Mouse (Mus musculus) hindbrain, embryonic 13.5 days (tissue): ENCODE results near the gene Slc25a31. TPM values are rescaled to one million over a fixed set of nuclear protein-coding genes. Genes with fewer than 3 reads are reported as not detected.

Experiments
- ATAC-seq: fragments of 200-750 bp; cut with Nextera tagmentation; 2 replicates; pipeline ENCODE4 v1.8.0; 2017; ENCODE audit warnings: moderate TSS enrichment; ENCODE audit not compliant: low FRiP score
- H3K27ac ChIP-seq: fragments of 300-500 bp; sonication (generic); 2 replicates; pipeline ENCODE4 v1.5.1; 2015; ENCODE audit warnings: inconsistent platforms, mild to moderate bottlenecking, moderate library complexity
- H3K27me3 ChIP-seq: fragments of 300-500 bp; sonication (generic); 2 replicates; pipeline ENCODE4 v1.6.1; 2015; ENCODE audit warnings: mild to moderate bottlenecking, inconsistent platforms
- H3K36me3 ChIP-seq: fragments of 300-500 bp; sonication (generic); 2 replicates; pipeline ENCODE4 v1.6.1; 2015; ENCODE audit warnings: mild to moderate bottlenecking, inconsistent platforms
- H3K4me1 ChIP-seq: fragments of 300-500 bp; sonication (generic); replicated peaks from 2 replicates; pipeline ENCODE4 v1.6.1; 2015; ENCODE audit warnings: inconsistent platforms
- H3K4me2 ChIP-seq: fragments of 300-500 bp; sonication (generic); 2 replicates; pipeline ENCODE4 v1.6.1; 2015; ENCODE audit warnings: inconsistent platforms, mild to moderate bottlenecking, moderate library complexity
- H3K4me3 ChIP-seq: fragments of 300-500 bp; sonication (generic); 2 replicates; pipeline ENCODE4 v1.5.1; 2015; ENCODE audit warnings: mild to moderate bottlenecking, inconsistent platforms
- H3K9ac ChIP-seq: fragments of 300-500 bp; sonication (generic); 2 replicates; pipeline ENCODE4 v1.6.1; 2015; ENCODE audit warnings: mild to moderate bottlenecking, inconsistent platforms
- H3K9me3 ChIP-seq: fragments of 300-500 bp; sonication (generic); 2 replicates; pipeline ENCODE4 v1.6.1; 2016; ENCODE audit warnings: inconsistent platforms
- WGBS: fragments of 180-500 bp; shearing (Covaris S2); methylation state at CpG from one replicate; pipeline ENCODE4 v1.1.7; 2015; 5-methylcytosine and 5-hydroxymethylcytosine counted together
- polyA plus RNA-seq: library from polyadenylated mRNA; unstranded; fragments of >200 nt; fragmentation: Nextera tagmentation; extraction: Ambion mirVana; gene quantifications from 2 replicates; pipeline ENCODE4 v1.2.1, GENCODE M21; 2015

Gene Slc25a31
- polyA plus RNA-seq, 1 experiment from 2014 or later, result 0.27 TPM

GRCm38 (mm10) chr3:40744024-40744835 lies 35.6 kb downstream of the Slc25a31 start, which contains the start of gene Hspa4l:
Gene Hspa4l (plus strand): TSS chr3:40744495.
- H3K9me3 ChIP-seq, result no peaks in the 10 kb centered on the region
- no peaks in the 10 kb centered on the region for H3K27me3 ChIP-seq
- peak within 1 kb of the TSS; percentile 96 for H3K27ac ChIP-seq
- peak within 1 kb of the TSS; percentile 92 for H3K4me3 ChIP-seq
- ATAC-seq, result no peak
- peaks cover 16% of the 10 kb centered on the region for H3K4me1 ChIP-seq
- H3K36me3 ChIP-seq, result no peaks in the 10 kb centered on the region
- peak within 1 kb of the TSS; percentile 69 for H3K4me2 ChIP-seq
- WGBS, result 20% methylated on average over 16 of the region's 16 CpGs
- peak within 1 kb of the TSS; percentile 95 for H3K9ac ChIP-seq

GRCm38 (mm10) chr3:40744836-40745660 lies 36.4 kb downstream of the Slc25a31 start:
- no peaks in the 10 kb centered on the region for H3K36me3 ChIP-seq
- no peaks in the 10 kb centered on the region for H3K9me3 ChIP-seq
- peak overlapping the region; percentile 92 for H3K4me3 ChIP-seq
- WGBS, result under 1% methylated on average over 44 of the region's 93 CpGs
- peak; percentile 97 for ATAC-seq
- peaks cover 16% of the 10 kb centered on the region for H3K4me1 ChIP-seq
- H3K27me3 ChIP-seq, result no peaks in the 10 kb centered on the region
- H3K9ac ChIP-seq, result peak overlapping the region; percentile 95
- H3K4me2 ChIP-seq, result peak overlapping the region; percentile 69
- H3K27ac ChIP-seq, result peak overlapping the region; percentile 96

- Histone ChIP-seq H3K27ac (peak overlapping the region; percentile 96), H3K9me3 (no peaks in the 10 kb centered on the region), H3K27me3 (no peaks in the 10 kb centered on the region), H3K9ac (peak overlapping the region; percentile 95), H3K4me3 (peak overlapping the region; percentile 92), H3K4me2 (peak overlapping the region; percentile 69), H3K4me1 (peaks cover 16% of the 10 kb centered on the region), H3K36me3 (no peaks in the 10 kb centered on the region)
- WGBS, result under 1% methylated on average over 37 of the region's 37 CpGs
- ATAC-seq, result no peak; the same call in none of the 2 replicates
Measured at GRCm38 (mm10) chr3:40745661-40746547, 37.2 kb downstream of the Slc25a31 start.

- no peak for ATAC-seq
- Histone ChIP-seq H3K36me3 (peaks cover 63% of the 10 kb centered on the region), H3K27me3 (no peaks in the 10 kb centered on the region), H3K9ac (no peak overlapping the region), H3K27ac (no peak overlapping the region), H3K9me3 (no peaks in the 10 kb centered on the region), H3K4me3 (no peak overlapping the region), H3K4me2 (no peak overlapping the region), H3K4me1 (no peaks in the 10 kb centered on the region)
- WGBS, result 87% methylated on average over 3 of the region's 3 CpGs
Measured at GRCm38 (mm10) chr3:40760746-40761145, 52.1 kb downstream of the Slc25a31 start.

- WGBS, result 89% methylated on average over 2 of the region's 2 CpGs
- peaks cover 62% of the 10 kb centered on the region for H3K36me3 ChIP-seq
- no peaks in the 10 kb centered on the region for H3K27me3 ChIP-seq
- no peaks in the 10 kb centered on the region for H3K9me3 ChIP-seq
- no peak overlapping the region for H3K27ac ChIP-seq
- H3K9ac ChIP-seq, result no peak overlapping the region
- no peak overlapping the region for H3K4me2 ChIP-seq
- H3K4me1 ChIP-seq, result no peaks in the 10 kb centered on the region
- no peak overlapping the region for H3K4me3 ChIP-seq
- no peak for ATAC-seq
Measured at GRCm38 (mm10) chr3:40761312-40761711, 52.7 kb downstream of the Slc25a31 start.

Other genes starting within 250 kb of the Slc25a31 start
- gene Intu, start 177.6 kb upstream of the Slc25a31 start, polyA plus RNA-seq, result 3.5 and 4.1 TPM in 2 replicates
- gene Hspa4l, start 35.6 kb downstream of the Slc25a31 start, polyA plus RNA-seq, result 57.1 and 64.8 TPM in 2 replicates
- 17.0 and 17.3 TPM in 2 replicates for gene Plk4, start 91.2 kb downstream of the Slc25a31 start, polyA plus RNA-seq
- gene Mfsd8, start 138.0 kb downstream of the Slc25a31 start, polyA plus RNA-seq, result 12.5 and 13.0 TPM in 2 replicates
- gene Abhd18, start 138.1 kb downstream of the Slc25a31 start, polyA plus RNA-seq, result 15.5 and 17.5 TPM in 2 replicates
- gene 1700034I23Rik, start 193.7 kb downstream of the Slc25a31 start, polyA plus RNA-seq, result 0.35 and 0.41 TPM in 2 replicates
- gene Larp1b, start 241.0 kb downstream of the Slc25a31 start, polyA plus RNA-seq, result 3.2 and 5.0 TPM in 2 replicates